Mouse (Mus musculus) left cerebral cortex, adult 18-20 months (tissue): ENCODE results near the gene Gdnf. TPM values are rescaled to one million over a fixed set of nuclear protein-coding genes. Genes with fewer than 3 reads are reported as not detected.

Source experiments
- DNase-seq, 2 experiments: peaks; one replicate each; pipeline ENCODE4 v3.0.0; 2021 to 2022; ENCODE audit warnings: low spot score in 2 of 2, mixed read lengths in 1 of 2
- long read RNA-seq, 2 experiments: library from polyadenylated mRNA; stranded (forward); transcript quantifications; one replicate each; pipeline ENCODE4 v2.0.0; 2021
- total RNA-seq, 2 experiments: library from RNA; stranded (reverse); gene quantifications; 2 replicates each; pipeline ENCODE4 v1.2.3; 2021

Gdnf gene
- under 1 TPM; 0.21 to 0.37 TPM for total RNA-seq
- long read RNA-seq, experiment 1, result 0 reads
- long read RNA-seq, experiment 2, result 0 reads

DNA sequence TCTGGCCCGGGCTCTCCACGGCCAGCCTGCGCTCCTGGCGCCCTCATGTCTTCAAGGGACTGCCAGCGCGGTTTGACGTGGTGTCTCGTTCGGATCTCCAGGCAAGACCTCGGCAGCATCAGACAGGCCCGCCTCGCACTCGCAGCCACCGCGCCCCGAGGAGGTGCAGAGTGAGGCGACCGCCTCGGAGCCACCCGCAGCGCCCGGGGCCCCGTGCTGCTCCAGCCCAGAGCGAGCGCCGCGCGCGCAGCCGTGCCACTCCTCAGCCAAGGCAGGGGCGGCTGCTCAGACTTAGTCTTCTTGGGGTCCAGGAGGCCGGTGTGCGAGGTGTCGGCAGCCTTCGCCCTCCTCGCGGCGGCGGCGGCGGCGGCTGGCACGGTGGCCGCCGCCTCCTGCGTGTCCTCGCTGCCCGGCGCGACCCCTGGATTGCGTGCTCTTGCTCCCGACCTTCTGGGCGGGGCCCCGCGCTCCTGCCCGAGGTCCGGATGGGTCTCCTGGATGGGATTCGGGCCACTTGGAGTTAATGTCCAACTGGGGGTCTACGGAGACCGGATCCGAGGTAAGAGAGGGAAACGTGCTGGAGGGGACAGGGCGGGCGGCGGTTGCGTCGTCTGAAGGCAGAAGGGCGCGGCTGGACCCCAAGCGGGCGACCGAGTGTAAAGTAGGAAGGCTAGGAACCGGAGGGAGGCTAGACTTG is at the start of gene Gdnf:
Gdnf (plus strand) TSS at position 291 of the 697 bp plus-strand sequence.
- peak in 1 of 2 experiments; percentile 28 for DNase-seq

DNA sequence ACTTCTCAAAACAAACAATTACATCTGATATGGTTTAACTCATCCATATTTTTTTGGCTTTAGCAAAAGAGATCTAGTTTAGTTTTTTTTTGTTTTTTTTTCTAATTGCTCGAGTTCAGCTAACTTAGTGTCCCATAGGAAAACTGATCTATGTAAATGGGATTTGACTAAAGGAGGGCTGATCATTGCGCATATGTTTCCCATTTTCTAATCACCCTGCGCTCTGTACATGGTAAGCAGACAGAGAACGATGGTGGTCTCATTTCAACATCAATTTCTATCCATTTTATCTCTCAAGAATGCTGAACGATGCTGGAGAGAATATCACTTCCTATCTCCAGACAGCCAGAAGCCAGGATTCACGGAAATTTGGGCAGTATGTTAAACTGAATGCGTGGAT is 43.5 kb upstream of the Gdnf start:
- no peak for DNase-seq

DNA sequence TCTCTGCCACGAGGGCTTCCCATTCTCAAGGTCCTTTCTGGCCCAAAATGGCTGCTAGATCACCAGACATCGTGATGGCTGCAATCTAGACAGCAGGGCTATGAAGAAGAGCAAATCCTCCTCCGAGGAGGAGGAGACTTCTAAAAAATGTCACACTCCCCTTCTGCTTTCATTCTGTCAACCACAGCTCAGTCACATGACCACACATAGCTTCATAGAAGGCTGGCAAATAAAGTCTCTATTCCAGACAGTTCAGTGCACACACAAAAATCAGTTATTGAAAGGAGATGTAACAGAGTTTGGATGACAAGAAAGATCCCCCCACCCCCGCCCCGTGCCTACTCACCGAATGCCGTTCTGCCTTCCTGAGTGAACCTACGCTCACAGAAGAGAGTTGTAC is 37.7 kb upstream of the Gdnf start:
- DNase-seq, result no peak

DNA sequence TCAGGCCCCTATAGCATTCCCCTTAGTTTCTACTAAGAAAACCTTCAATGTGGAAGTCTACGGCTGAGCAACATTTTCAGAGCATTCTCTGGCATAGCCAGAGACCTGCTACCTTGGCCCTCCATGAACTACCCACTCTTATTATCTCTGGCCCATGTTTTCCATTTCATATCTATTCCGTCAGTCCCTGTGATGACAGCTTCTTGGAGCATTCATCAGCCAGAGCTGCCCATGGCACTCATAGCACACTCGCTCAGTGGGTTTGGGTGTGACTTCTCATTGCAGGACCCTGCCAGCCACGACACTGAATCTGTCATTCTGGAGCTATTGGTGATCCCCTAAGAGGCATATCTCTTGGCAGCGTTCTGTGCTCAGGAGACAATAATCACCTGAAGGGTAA is 29.1 kb upstream of the Gdnf start:
- DNase-seq, result no peak

DNA sequence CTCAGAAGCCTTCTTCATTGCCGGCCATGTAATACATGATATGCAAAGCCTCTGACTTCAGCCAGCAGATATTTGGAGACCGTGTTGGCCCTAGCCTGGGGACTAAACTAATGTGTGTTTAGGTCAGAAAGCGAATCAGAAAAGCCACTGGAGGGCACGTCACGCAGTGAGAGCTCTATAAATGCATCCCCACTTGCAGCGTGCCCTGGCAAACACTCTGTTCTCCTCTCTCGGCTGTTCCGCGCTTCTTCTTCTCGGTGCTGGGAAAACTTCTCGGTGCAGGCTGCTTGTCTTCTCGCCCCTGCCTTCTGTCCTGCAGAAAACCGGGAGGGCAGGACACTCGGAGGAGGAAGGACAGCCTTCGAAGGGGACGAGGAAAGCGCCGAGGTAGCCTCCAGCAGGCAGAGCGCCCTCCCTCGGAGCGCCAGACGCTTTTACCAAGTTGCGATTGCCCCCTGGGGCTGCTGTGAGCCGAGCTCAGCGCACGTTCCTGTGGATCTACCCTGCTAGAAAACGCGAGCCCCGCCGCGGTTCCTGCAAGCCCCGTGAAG is 730 bp upstream of the Gdnf start:
- DNase-seq, result peak in 1 of 2 experiments; percentile 5

DNA sequence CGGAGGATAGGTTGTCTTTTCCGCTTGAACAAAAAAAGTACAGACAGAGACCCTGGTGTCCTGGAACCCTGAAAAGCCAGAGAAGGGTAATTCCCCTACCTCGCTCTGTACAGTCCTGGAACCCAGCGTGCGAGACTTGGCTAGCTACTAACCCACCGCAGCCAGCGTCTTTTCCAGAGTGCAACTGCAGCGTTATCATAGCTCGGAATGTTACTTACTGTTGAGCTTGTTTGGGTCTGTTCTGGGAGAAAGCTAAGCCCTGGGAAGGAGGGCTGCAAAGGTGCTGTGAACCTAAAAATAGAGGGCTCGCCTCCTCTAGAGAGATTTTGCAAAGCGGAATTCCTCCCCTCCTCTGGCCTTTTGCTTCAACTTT is 593 bp downstream of the Gdnf start:
- peak in 1 of 2 experiments; percentile 4 for DNase-seq

DNA sequence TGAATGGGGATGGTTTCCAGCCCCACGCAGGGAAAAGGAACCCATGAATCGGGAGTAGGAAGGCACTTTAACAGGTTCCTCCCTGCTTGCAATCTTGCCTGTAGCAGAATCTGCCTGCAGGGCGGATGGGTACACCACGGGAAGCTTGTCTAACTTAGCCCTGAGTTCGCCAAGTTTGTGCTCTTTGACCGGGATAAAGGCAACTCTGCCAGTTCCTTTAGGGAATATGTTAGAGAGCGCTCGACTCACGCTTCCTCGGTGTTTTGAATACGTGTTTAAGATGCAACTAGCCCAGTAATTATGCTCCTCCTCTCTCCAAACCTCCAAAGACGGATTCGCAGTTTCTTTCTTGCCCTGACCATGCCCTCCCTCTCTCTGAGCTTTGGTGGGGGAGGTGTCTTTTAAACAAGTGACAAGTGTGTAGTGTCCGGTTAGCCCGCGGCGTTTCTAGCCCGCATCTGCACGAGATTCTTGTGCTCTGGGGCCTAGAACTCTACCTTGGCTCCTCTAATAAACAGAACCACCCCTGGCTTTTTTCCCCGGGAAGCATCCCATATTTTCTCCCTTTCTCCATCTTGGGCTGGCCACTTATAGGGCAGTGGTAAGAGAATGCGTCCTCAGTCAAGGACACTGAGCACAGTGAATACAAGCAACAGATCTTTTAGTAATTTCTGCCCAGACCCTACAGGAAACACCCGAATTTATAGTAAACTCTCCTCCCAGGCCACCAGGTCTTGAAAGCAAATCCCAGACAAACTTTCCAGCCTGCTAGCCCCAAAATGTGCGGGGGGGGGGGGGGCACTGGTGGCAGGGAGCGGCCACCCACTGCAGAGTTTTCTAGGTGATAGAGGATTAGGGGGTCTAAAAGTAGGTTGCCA is 1.4 kb downstream of the Gdnf start:
- DNase-seq, result no peak

DNA sequence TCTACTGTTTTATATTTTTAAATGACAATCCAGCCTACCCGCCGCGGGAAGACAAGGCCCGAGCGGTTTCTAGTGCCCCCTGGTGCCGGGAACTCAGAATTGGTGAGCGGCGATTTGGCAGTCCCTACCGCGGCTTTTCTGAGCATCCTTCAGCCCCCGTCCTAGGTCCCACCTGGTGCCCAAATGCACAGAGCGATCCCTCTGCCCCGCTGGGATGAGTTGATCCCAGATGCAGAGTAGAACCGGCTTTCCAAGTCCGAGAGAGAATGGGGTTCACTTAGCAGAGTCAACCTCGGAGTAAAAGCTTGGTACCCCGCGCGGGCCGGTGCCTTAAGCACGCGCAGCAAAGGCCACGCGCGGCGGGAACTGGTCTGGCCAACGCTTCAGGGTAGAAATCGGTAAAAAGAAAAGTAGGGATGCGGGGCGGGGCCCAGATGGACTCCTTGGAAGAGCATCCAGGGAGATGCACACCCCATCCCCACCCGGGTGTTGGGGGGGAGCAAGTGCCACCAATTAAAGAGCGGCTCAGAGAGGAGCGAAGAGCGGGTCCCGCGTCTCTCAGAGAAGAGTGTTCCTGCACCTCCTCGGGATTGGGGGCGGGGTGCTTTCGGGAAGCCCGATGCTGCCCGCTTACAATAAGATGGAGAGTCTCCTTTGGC is 2.4 kb downstream of the Gdnf start:
- DNase-seq, result peak; percentile 73 to 76

DNA sequence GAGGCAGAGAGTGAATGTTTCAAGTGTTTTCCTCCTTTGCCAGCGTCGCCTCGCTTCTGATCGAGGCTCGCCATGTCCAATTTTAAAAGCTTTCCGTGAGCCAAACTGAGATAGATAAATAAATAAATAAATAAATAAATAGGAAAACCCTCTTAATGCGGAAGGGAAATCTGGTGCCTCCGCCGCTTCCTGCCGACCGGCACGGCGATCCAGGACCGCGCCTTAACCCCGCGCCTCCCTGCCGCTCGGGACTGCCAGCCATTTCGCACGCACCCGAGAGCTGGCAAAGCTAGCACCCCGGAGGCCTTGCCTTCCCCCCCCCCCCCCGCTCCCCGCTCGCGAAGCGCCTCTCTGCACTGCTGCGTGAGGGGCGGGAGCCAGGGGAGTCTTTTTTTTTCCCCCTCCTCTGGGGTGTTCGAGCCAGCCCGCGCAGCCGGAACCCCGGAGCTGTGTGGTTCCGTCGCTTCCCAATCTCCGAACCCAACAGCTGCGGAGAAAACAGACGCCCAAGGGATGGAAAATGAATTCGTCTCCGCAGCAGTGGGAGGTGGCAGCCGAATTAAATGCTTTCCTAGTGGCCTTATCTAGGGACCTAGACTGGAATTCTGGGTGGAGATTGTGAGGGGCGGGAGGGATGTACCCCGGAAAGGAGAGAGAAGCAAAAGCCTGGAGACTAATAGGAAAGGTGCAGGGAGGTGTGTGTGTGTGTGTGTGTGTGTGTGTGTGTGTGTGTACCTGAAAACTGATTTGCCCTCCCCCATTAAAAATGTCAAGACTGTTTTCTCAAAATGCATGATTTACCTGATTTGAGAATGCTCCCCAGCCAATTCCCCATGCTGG is 3.1 kb downstream of the Gdnf start:
- peak in 1 of 2 experiments; percentile 34 for DNase-seq

DNA sequence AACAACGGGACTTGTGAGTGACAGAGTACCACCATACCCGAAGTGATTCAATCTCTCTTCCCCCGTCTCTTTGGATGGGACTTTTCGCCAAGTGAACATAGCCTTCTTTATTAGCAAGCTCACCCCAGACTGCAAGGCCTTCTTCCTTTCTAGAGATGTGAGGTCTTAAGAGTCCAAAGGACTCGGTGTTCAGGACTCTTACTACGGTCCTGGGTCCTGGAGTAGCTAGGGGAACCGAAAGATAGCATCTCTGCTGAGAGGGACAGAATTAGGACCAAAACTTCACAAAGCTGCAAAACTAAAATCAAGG is 3.7 kb downstream of the Gdnf start:
- DNase-seq, result no peak

DNA sequence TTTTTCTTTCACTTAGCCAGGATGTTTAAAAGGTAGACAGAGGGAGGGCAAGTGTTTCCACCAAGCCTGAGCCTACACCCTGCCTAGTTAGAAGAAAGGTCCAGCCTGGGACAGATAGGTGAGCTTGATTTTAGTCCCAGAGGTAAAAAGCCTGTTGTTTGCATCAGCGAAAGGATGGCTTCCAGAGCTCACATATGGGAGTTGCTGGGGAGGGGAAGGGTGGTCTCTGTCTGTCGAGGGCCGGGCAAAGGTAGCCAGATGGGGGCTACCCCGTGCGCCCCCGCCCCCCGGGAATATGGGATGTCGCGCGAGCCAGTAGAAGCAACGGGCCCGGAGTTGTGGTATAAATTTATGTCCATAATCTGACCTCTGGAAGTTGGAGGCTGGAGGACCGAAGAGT is 4.3 kb downstream of the Gdnf start:
- no peak for DNase-seq

DNA sequence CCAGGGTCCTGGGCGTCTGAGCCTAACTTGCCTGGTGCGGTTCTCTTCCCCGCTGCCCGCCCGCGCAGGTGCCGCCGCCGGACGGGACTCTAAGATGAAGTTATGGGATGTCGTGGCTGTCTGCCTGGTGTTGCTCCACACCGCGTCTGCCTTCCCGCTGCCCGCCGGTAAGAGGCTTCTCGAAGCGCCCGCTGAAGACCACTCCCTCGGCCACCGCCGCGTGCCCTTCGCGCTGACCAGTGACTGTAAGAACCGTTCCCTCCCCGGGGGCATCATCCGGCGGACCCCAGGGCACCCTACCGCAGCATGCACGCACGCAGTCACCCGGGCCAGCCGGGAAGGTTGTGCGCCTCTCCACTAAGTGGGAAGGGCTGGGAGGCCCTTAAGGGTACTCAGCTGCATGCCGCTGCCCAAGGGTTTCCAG is 4.9 kb downstream of the Gdnf start:
- DNase-seq, result no peak

DNA sequence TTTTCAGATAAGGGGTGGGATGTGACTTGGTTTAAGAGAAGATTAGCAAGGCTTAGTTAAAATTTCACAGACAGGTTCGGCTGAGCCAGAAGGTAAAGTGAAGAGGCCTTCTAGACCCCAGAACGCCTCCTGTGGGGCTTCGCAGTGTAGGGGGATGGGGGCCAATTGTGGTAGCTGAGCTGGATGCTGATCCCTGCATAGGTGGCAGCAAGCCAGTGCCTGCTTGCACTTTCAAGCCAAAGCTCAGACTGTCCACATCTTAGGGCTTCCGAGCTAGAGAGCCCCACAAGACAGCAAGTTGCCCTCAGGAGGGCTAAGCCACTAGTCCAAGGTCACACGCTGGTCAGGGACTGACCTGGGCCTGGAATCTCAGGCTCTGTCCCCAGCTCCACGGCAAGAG is 13.2 kb downstream of the Gdnf start:
- DNase-seq, result no peak

DNA sequence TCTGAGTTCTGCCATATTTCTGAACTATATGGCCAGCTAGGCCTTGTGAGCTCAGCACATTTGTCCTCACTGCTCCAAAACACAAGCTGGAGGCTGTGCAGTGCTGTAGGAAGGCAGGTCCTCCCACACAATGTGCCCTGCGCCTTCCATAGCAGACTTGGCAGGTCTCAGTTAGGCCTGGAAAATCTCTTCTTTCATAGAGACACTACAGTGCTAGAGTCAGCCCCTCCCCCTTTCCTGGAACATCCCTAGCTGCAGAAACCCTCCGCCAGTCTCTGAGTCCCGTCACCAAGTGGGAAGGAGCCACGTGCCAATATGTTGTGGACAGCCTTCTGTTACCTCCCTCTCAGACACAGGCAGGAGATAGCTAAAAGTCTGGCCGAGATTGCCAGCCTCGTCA is 14.9 kb downstream of the Gdnf start:
- no peak for DNase-seq

DNA sequence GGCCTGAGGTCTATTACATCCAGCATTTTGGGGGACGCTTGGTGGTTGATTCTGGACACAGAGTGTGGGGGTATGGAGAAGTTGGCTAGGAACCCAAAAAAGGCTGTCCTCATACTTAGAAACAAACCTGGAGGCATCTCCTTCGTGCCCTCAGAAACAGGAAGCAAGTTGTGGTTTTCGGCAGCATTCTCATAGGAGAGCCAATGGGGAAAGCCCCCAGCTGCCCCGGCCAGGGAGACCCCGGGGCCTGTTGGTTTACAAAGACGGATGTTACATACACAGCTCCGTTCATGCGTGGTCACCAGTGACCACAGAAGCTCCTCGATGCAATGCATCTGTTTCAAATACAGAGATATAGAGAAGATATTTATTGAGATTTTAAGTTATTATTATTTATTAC is 24.8 kb downstream of the Gdnf start:
- DNase-seq, result no peak

DNA sequence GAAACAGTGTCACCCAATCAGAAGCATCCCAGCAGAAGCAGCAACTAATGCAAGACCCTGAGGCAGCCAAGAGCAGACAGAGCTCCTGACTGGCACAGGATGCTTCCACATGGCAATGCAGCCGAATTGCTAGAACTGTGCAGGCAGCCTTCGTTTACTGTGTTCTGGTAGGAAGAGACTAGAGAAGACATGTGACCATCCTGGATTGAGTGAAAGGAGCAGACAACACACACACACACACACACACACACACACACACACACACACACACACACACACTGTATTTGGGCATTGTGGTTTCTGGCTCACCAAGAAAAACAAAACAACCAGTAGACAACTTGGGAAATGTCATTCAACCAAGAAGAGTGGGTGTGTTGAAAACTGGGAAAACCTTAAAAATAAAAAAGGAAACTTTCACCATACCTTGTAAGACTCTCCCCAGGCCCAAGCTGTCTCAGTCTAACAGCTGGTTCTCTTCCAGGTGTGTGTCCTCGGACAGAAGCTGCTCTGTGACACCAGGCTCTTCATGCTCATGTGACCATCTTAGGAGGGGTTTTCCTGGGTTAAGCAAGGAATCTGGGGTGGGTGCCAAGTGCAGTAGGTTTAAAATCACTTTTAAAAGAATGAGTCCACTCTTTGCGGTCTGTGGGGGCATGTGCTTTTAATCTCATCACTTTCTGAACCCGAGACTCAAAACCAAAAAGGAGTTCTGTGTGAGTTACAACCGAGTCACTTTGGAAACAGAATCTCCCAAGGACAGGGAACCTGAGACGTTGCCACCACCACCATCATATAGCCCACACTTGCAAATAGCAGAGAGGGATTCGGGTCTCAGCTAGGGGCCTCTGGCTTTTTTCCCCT is 27.6 kb downstream of the Gdnf start:
- no peak for DNase-seq

DNA sequence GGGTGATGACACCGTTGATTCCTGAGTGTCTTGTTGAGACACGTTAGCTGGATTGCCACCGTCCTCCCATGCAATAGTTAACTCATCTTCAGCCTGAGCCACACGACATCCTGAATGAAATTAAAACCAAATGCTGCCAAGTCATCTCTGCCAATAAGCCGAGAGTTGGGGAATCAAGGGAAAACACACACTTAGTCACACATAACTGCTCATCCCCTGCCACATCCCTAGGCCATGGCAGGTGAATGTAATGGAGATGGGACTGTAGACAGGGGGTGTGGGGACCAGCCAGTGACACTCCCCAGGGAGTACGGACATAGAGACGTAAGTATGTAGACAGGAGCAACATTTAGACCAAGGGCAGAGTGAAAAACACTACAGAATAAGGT is 28.3 kb downstream of the Gdnf start:
- DNase-seq, result no peak

DNA sequence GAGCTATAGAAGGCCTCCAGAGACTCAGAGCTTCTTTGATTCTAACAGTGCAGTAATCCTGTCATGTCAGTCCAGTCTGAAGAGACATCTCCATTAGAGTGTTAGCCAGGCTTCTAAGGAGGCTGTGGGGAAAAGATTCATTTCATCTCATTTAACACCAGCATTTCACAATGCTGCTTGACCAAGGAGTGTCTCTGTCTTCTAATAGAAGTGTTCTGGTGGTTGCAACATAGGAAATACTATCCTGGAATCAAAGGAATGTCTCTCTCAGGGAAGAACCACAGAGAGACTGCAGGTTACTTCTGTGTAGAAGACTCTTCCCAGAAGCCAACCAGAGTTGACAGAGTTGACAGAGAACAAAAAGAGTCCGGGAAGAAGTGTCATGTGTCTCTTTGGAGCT is 31.0 kb downstream of the Gdnf start:
- DNase-seq, result no peak

DNA sequence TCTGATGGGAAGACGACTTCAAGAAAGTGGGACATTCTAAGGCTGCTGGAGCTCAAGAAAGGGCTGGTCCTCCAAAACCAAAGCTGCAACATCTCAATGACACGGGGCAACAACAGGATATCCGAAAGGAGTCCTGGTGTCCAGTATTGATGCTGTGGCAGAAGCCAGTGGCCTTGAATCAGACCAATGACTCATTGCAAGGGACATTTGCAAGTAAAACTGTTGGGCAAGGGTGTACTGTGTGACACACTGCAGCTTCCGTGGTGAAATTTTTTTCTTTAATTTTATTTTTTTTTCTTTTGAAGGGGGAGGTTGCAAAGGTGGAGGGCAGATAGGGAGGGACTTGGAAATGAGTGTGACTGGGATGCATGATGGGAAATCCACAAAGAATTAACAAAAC is 31.8 kb downstream of the Gdnf start:
- no peak for DNase-seq

DNA sequence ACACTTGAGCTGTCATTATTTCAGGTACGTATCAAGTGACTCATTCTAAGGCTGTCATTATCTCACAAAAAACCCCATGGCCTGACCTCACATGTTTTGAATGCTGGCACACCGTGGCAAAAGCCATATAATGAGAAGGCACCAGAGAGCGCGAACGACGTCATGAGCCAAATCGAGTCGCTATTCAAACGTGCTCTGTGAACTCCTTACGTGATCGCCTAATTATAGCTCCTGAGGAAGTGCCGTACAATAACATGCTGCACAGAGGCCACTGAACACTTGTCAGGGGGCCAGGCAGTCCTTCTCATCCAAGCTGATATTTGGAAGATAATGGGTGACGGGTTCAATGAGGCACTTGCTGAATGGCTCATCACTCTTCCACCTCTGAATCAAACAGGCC is 46.8 kb downstream of the Gdnf start:
- no peak for DNase-seq
